Mouse (Mus musculus): ENCODE data around the gene Cryzl1. TPM values are rescaled to one million over a fixed set of nuclear protein-coding genes. Genes with fewer than 3 reads are reported as not detected.

Cryzl1 gene
- polyA plus RNA-seq, 1 experiment from 2014 or later, result 114 TPM

- Histone ChIP-seq H3K4me3 (ENCODE audit: low read depth, low read length) (peak overlapping the region; percentile 96), H3K36me3 (ENCODE audit: control insufficient read depth, insufficient read depth, low read length) (peaks cover 23% of the 10 kb centered on the region), H3K9me3 (replicated peaks; ENCODE audit: control insufficient read depth, low read length, poor library complexity, severe bottlenecking) (no peaks in the 10 kb centered on the region), H3K27ac (ENCODE audit: low read length) (peak overlapping the region; percentile 91), H3K4me1 (ENCODE audit: control insufficient read depth, insufficient read depth, low read length) (peaks cover 16% of the 10 kb centered on the region), H3K9ac (ENCODE audit: low read depth, low read length) (peak overlapping the region; percentile 91), H3K27me3 (ENCODE audit: control insufficient read depth, insufficient read depth, low read depth, low read length) (no peaks in the 10 kb centered on the region), H3K4me2 (ENCODE audit: low read length) (peak overlapping the region; percentile 82)
- ATAC-seq, result peak; percentile 69
- 2% methylated on average over 40 of the region's 51 CpGs for WGBS
These were observed 40.7 kb downstream of the Cryzl1 start for GRCm38 (mm10) chr16:91688023-91688618.

- no peaks in the 10 kb centered on the region for H3K9me3 ChIP-seq (replicated peaks; ENCODE audit: control insufficient read depth, low read length, poor library complexity, severe bottlenecking)
- 90% methylated on average over 5 of the region's 5 CpGs for WGBS
- H3K4me3 ChIP-seq (ENCODE audit: low read depth, low read length), result no peak overlapping the region
- no peak overlapping the region for H3K9ac ChIP-seq (ENCODE audit: low read depth, low read length)
- no peak overlapping the region for H3K27ac ChIP-seq (ENCODE audit: low read length)
- H3K4me1 ChIP-seq (ENCODE audit: control insufficient read depth, insufficient read depth, low read length), result peaks cover 16% of the 10 kb centered on the region
- H3K27me3 ChIP-seq (ENCODE audit: control insufficient read depth, insufficient read depth, low read depth, low read length), result no peaks in the 10 kb centered on the region
- peaks cover 36% of the 10 kb centered on the region for H3K36me3 ChIP-seq (ENCODE audit: control insufficient read depth, insufficient read depth, low read length)
- H3K4me2 ChIP-seq (ENCODE audit: low read length), result no peak overlapping the region
- ATAC-seq, result no peak
These were observed 42.4 kb downstream of the Cryzl1 start for GRCm38 (mm10) chr16:91686369-91686768.

- Histone ChIP-seq H3K36me3 (ENCODE audit: control insufficient read depth, insufficient read depth, low read length) (peaks cover 44% of the 10 kb centered on the region), H3K4me3 (ENCODE audit: low read depth, low read length) (no peak overlapping the region), H3K27me3 (ENCODE audit: control insufficient read depth, insufficient read depth, low read depth, low read length) (no peaks in the 10 kb centered on the region), H3K4me1 (ENCODE audit: control insufficient read depth, insufficient read depth, low read length) (peaks cover 16% of the 10 kb centered on the region), H3K4me2 (ENCODE audit: low read length) (no peak overlapping the region), H3K9me3 (replicated peaks; ENCODE audit: control insufficient read depth, low read length, poor library complexity, severe bottlenecking) (no peaks in the 10 kb centered on the region), H3K9ac (ENCODE audit: low read depth, low read length) (no peak overlapping the region), H3K27ac (ENCODE audit: low read length) (no peak overlapping the region)
- WGBS, result 93% methylated on average over 5 of the region's 5 CpGs
- ATAC-seq, result no peak
These were observed 43.2 kb downstream of the Cryzl1 start for GRCm38 (mm10) chr16:91685526-91685925.

GRCm38 (mm10) chr16:91680656-91681055 lies 48.1 kb downstream of the Cryzl1 start:
- 80% methylated on average over 5 of the region's 5 CpGs for WGBS
- Histone ChIP-seq H3K36me3 (ENCODE audit: control insufficient read depth, insufficient read depth, low read length) (peaks cover 55% of the 10 kb centered on the region), H3K9ac (ENCODE audit: low read depth, low read length) (no peak overlapping the region), H3K4me1 (ENCODE audit: control insufficient read depth, insufficient read depth, low read length) (no peaks in the 10 kb centered on the region), H3K9me3 (replicated peaks; ENCODE audit: control insufficient read depth, low read length, poor library complexity, severe bottlenecking) (no peaks in the 10 kb centered on the region), H3K27ac (ENCODE audit: low read length) (no peak overlapping the region), H3K27me3 (ENCODE audit: control insufficient read depth, insufficient read depth, low read depth, low read length) (no peaks in the 10 kb centered on the region), H3K4me2 (ENCODE audit: low read length) (no peak overlapping the region), H3K4me3 (ENCODE audit: low read depth, low read length) (no peak overlapping the region)
- no peak for ATAC-seq

DNA sequence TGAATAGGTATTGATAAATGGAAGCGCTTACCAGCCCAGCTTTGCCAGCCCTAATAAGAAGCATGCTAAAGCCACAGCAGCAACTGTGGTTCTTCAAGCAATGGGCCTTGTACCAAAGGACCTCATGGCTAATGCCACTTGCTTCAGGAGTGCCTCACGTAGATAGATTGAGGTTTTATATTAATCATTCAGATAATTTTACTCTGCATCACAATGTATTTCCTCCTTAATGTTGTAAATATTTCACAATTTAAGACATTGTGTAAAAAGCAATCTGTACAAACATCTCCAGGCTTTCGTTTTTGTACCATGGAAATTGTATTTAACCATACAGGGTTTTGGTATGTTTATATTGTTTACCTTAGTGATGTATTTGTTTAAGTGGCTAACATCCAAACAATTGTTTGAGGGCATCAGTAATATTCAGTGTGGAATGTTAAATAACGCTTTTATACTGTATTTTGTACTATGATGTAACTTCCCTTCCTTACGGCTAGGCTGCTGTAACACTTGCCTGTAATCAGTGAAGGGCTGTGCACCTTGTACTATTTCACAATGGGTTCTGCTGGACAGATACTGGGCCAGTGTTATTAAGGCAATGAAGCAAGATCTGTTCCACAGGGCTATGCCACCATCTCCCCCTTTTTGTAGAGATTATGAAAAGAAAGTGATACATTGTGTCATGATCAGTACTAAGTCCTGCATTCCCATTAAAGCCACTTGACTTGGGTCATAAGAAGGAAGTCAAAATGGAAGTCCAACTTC lies 50.4 kb downstream of the Cryzl1 start:
- H3K27me3 ChIP-seq (ENCODE audit: control insufficient read depth, insufficient read depth, low read depth, low read length), result no peaks in the 10 kb centered on the region
- H3K4me1 ChIP-seq (ENCODE audit: control insufficient read depth, insufficient read depth, low read length), result no peaks in the 10 kb centered on the region
- no peak overlapping the region for H3K9ac ChIP-seq (ENCODE audit: low read depth, low read length)
- H3K9me3 ChIP-seq (replicated peaks; ENCODE audit: control insufficient read depth, low read length, poor library complexity, severe bottlenecking), result no peaks in the 10 kb centered on the region
- H3K36me3 ChIP-seq (ENCODE audit: control insufficient read depth, insufficient read depth, low read length), result peaks cover 42% of the 10 kb centered on the region
- no peak for ATAC-seq
- H3K4me3 ChIP-seq (ENCODE audit: low read depth, low read length), result no peak overlapping the region
- 93% methylated on average over 5 of the region's 5 CpGs for WGBS
- H3K4me2 ChIP-seq (ENCODE audit: low read length), result no peak overlapping the region
- no peak overlapping the region for H3K27ac ChIP-seq (ENCODE audit: low read length)

DNA sequence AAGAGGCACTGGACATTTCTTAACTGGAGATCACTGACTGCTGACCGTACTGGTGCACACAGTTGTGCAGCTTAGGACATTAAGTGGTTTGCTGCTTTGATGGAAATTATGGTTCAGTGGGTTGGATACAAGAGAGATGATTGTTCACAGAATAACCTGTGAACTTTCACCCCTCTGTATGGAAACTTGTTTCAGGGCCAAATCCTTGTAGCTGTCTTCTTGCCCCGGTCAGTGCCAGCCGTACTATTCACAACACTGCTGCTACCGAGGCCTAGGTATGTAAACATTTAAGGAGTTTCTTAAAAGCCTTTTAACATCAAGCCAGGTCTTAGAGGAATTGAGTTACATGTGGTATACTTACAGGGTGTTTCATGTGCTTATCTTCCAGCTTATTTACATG lies 54.3 kb downstream of the Cryzl1 start:
- Histone ChIP-seq H3K27me3 (ENCODE audit: control insufficient read depth, insufficient read depth, low read depth, low read length) (no peaks in the 10 kb centered on the region), H3K36me3 (ENCODE audit: control insufficient read depth, insufficient read depth, low read length) (peaks cover 42% of the 10 kb centered on the region), H3K9me3 (replicated peaks; ENCODE audit: control insufficient read depth, low read length, poor library complexity, severe bottlenecking) (no peaks in the 10 kb centered on the region), H3K4me1 (ENCODE audit: control insufficient read depth, insufficient read depth, low read length) (no peaks in the 10 kb centered on the region), H3K4me3 (ENCODE audit: low read depth, low read length) (no peak overlapping the region), H3K9ac (ENCODE audit: low read depth, low read length) (no peak overlapping the region), H3K27ac (ENCODE audit: low read length) (no peak overlapping the region), H3K4me2 (ENCODE audit: low read length) (no peak overlapping the region)
- ATAC-seq, result no peak
- WGBS, result 89% methylated on average over 4 of the region's 4 CpGs

DNA sequence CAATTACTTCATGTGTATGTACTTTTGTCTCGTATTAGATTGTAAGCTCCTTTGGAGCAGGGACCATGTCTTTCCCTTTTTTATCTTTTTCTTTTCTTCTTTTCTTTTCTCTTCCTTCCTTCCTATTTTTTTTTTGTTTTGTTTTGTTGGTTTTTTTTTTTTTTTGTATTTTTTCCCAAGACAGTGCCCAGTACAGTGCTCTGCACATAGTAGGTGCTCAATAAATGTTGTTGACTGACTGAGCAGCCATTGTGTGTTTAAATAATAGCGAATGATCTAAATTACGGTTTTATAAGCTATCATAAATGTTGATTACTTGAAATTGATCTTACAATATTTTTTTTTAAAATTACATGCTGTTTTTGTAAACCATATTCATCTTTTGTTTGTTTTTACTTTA lies 65.0 kb downstream of the Cryzl1 start:
- H3K4me2 ChIP-seq (ENCODE audit: low read length), result no peak overlapping the region
- H3K4me1 ChIP-seq (ENCODE audit: control insufficient read depth, insufficient read depth, low read length), result peaks cover 11% of the 10 kb centered on the region
- peaks cover 48% of the 10 kb centered on the region for H3K36me3 ChIP-seq (ENCODE audit: control insufficient read depth, insufficient read depth, low read length)
- H3K4me3 ChIP-seq (ENCODE audit: low read depth, low read length), result no peak overlapping the region
- no peaks in the 10 kb centered on the region for H3K9me3 ChIP-seq (replicated peaks; ENCODE audit: control insufficient read depth, low read length, poor library complexity, severe bottlenecking)
- WGBS, result 94% methylated on average over 3 of the region's 3 CpGs
- no peak for ATAC-seq
- H3K27ac ChIP-seq (ENCODE audit: low read length), result no peak overlapping the region
- no peak overlapping the region for H3K9ac ChIP-seq (ENCODE audit: low read depth, low read length)
- no peaks in the 10 kb centered on the region for H3K27me3 ChIP-seq (ENCODE audit: control insufficient read depth, insufficient read depth, low read depth, low read length)

DNA sequence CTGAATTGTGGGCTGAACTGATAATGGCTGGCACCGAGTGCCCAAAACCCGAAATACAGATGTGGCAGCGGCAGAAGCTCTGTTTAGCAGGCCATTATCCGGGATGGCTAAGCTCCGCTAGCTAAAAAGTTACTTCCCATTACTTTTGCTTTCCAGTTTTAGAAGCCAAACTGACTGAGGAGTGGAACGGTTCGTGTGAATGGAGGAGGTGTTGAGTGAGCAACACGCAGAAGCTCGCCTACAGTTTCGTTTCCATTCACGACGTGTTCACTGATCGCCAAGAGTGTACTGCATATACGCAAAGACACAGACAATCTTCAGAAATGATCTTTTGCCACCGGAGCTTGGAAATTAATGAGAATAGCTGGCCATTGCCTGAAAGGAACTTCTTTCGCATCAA lies 66.4 kb downstream of the Cryzl1 start:
- Histone ChIP-seq H3K27ac (ENCODE audit: low read length) (no peak overlapping the region), H3K4me1 (ENCODE audit: control insufficient read depth, insufficient read depth, low read length) (peaks cover 11% of the 10 kb centered on the region), H3K4me3 (ENCODE audit: low read depth, low read length) (no peak overlapping the region), H3K9me3 (replicated peaks; ENCODE audit: control insufficient read depth, low read length, poor library complexity, severe bottlenecking) (no peaks in the 10 kb centered on the region), H3K27me3 (ENCODE audit: control insufficient read depth, insufficient read depth, low read depth, low read length) (no peaks in the 10 kb centered on the region), H3K9ac (ENCODE audit: low read depth, low read length) (no peak overlapping the region), H3K4me2 (ENCODE audit: low read length) (no peak overlapping the region), H3K36me3 (ENCODE audit: control insufficient read depth, insufficient read depth, low read length) (peaks cover 60% of the 10 kb centered on the region)
- no peak for ATAC-seq
- WGBS, result 96% methylated on average over 16 of the region's 16 CpGs

DNA sequence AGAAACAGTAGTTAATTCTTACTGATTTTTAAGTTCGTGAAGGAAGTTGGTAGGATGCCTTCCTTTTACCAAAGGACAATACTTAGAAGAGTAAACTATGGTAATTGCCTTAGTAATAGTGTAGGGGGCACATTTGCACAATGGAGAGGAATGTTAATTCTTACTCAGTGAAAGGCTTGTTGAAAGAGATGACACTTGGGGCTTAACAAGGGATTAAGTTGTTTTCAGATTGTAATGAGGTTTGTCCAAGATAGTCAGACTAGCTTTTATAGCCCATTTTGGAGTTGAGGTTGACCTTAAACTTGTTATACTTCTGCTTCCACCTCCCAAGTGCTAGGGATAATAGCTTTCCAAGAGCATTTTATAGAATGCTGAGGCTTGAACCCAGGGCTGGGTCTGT lies 67.4 kb downstream of the Cryzl1 start:
- no peaks in the 10 kb centered on the region for H3K27me3 ChIP-seq (ENCODE audit: control insufficient read depth, insufficient read depth, low read depth, low read length)
- H3K4me3 ChIP-seq (ENCODE audit: low read depth, low read length), result no peak overlapping the region
- ATAC-seq, result no peak
- no peak overlapping the region for H3K27ac ChIP-seq (ENCODE audit: low read length)
- no peaks in the 10 kb centered on the region for H3K9me3 ChIP-seq (replicated peaks; ENCODE audit: control insufficient read depth, low read length, poor library complexity, severe bottlenecking)
- peaks cover 11% of the 10 kb centered on the region for H3K4me1 ChIP-seq (ENCODE audit: control insufficient read depth, insufficient read depth, low read length)
- peaks cover 63% of the 10 kb centered on the region for H3K36me3 ChIP-seq (ENCODE audit: control insufficient read depth, insufficient read depth, low read length)
- no peak overlapping the region for H3K4me2 ChIP-seq (ENCODE audit: low read length)
- WGBS, result 29% methylated on average over 1 of the region's 1 CpGs
- no peak overlapping the region for H3K9ac ChIP-seq (ENCODE audit: low read depth, low read length)

Measured in midbrain, embryonic 16.5 days (tissue).